Mouse (Mus musculus) stomach, postnatal 0 days (tissue): ENCODE measurements around the gene Utrn. TPM values are rescaled to one million over a fixed set of nuclear protein-coding genes. Genes with fewer than 3 reads are reported as not detected.

ENCODE experiments used
- ATAC-seq: fragments of 200-750 bp; cut with Nextera tagmentation; 2 replicates; pipeline ENCODE4 v1.8.0; 2017; ENCODE audit not compliant: low FRiP score, low TSS enrichment
- DNase-seq: peaks from one replicate; pipeline ENCODE4 v3.0.0-alpha.2; 2016; ENCODE audit warnings: low spot score
- H3K27ac ChIP-seq: fragments of 300-500 bp; sonication (generic); replicated peaks from 2 replicates; pipeline ENCODE4 v1.5.1; 2014; ENCODE audit warnings: mild to moderate bottlenecking, control low read depth
- H3K27me3 ChIP-seq: fragments of 300-500 bp; sonication (generic); 2 replicates; pipeline ENCODE4 v1.6.1; 2014; ENCODE audit warnings: low read length; ENCODE audit not compliant: control insufficient read depth, insufficient read depth
- H3K36me3 ChIP-seq: fragments of 300-500 bp; sonication (generic); 2 replicates; pipeline ENCODE4 v1.6.1; 2014; ENCODE audit warnings: low read length, mixed read lengths; ENCODE audit not compliant: control insufficient read depth, insufficient read depth
- H3K4me1 ChIP-seq: fragments of 300-500 bp; sonication (generic); replicated peaks from 2 replicates; pipeline ENCODE4 v1.6.1; 2014; ENCODE audit warnings: antibody characterized with exemption; ENCODE audit not compliant: control insufficient read depth, insufficient read depth
- H3K4me2 ChIP-seq: fragments of 300-500 bp; sonication (generic); replicated peaks from 2 replicates; pipeline ENCODE4 v1.6.1; 2014; ENCODE audit warnings: low read depth, mild to moderate bottlenecking, control low read depth, moderate library complexity
- H3K4me3 ChIP-seq: fragments of 300-500 bp; sonication (generic); 2 replicates; pipeline ENCODE4 v1.5.1; 2014; ENCODE audit warnings: low read depth, low read length, control low read depth
- H3K9ac ChIP-seq: fragments of 300-500 bp; sonication (generic); 2 replicates; pipeline ENCODE4 v1.6.1; 2014; ENCODE audit warnings: mild to moderate bottlenecking, low read length, control low read depth, mixed read lengths
- H3K9me3 ChIP-seq: fragments of 300-500 bp; sonication (generic); 2 replicates; pipeline ENCODE4 v1.6.1; 2016; ENCODE audit warnings: low read length; ENCODE audit not compliant: control insufficient read depth
- CTCF ChIP-seq: IDR thresholded peaks from 2 replicates; pipeline ENCODE4 v1.5.1; 2016; ENCODE audit warnings: antibody characterized with exemption, low read depth, mild to moderate bottlenecking, moderate library complexity
- EP300 ChIP-seq: optimal IDR thresholded peaks from 2 replicates; pipeline ENCODE3; 2016; ENCODE audit warnings: antibody characterized with exemption
- WGBS: fragments of 180-500 bp; shearing (Covaris S2); extraction: QIAGEN DNeasy Blood & Tissue Kit; methylation state at CpG from one replicate; pipeline ENCODE4 v1.1.7; 2014; 5-methylcytosine and 5-hydroxymethylcytosine counted together
- polyA plus RNA-seq: library from polyadenylated mRNA; unstranded; fragments of >200 nt; fragmentation: Nextera tagmentation; extraction: Ambion mirVana; gene quantifications from 2 replicates; pipeline ENCODE4 v1.2.1, GENCODE M21; 2015

Utrn gene
- polyA plus RNA-seq, 1 experiment from 2014 or later = 40.4 TPM

- Histone ChIP-seq H3K4me1 (no peaks in the 10 kb centered on the region), H3K4me3 (no peak overlapping the region), H3K27ac (no peak overlapping the region), H3K36me3 (peaks cover 4% of the 10 kb centered on the region), H3K4me2 (no peak overlapping the region), H3K9ac (no peak overlapping the region), H3K27me3 (no peaks in the 10 kb centered on the region), H3K9me3 (no peaks in the 10 kb centered on the region)
- WGBS = 94% methylated on average over 1 of the region's 1 CpGs
- TF ChIP-seq CTCF (no peak), EP300 (no peak)
- ATAC-seq (no peak), DNase-seq (no peak)
These were observed 133.5 kb downstream of the Utrn start for GRCm38 (mm10) chr10:12735695-12736094.

DNA sequence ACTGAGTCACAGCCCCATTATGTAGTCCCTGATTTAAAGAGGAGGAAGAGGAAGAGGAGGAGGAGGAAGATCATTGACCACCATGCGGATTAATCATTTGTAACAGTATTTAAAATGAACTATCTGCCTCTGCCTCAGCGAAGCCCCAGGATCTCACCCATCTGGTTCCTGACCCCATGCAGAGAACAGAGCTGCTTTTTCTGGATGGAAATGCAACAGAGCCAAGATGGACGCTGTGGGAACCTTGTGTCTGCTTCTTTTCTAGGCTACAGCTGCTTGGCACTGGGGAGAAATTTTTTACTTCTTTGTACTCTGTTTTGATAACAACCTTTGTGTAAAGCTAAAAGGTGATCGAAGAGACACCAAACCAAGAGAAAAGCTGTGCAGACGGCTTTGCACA lies 137.7 kb downstream of the Utrn start:
- Histone ChIP-seq H3K4me3 (no peak overlapping the region), H3K27me3 (no peaks in the 10 kb centered on the region), H3K36me3 (peaks cover 10% of the 10 kb centered on the region), H3K4me2 (no peak overlapping the region), H3K9me3 (no peaks in the 10 kb centered on the region), H3K9ac (no peak overlapping the region), H3K4me1 (no peaks in the 10 kb centered on the region), H3K27ac (no peak overlapping the region)
- ATAC-seq = no peak
- TF ChIP-seq CTCF = no peak
- TF ChIP-seq EP300 = no peak
- 72% methylated on average over 5 of the region's 5 CpGs for WGBS
- no peak for DNase-seq

DNA sequence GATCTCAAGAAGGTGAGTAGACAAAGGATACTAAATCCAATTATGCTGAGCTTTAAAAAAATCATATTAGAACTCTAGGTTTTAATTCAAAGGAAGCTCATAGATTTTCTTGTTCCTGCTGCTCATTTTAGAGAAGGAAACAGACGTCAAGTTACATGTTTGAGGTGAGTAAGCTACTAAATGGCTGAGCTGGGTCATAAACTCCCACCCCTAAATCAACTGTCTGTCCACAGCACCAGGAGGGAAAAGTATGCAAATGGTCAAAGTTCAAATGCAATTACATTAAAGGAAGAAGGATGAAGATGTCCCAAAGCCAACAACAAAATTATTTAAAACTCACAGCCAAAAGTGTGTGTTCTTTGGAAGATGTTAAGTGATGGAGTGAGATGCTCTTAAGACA lies 139.5 kb downstream of the Utrn start:
- no peaks in the 10 kb centered on the region for H3K27me3 ChIP-seq
- TF ChIP-seq EP300 = no peak
- no peak for TF ChIP-seq CTCF
- no peak overlapping the region for H3K9ac ChIP-seq
- H3K4me2 ChIP-seq = no peak overlapping the region
- no peaks in the 10 kb centered on the region for H3K9me3 ChIP-seq
- ATAC-seq = no peak
- H3K27ac ChIP-seq = no peak overlapping the region
- H3K4me3 ChIP-seq = no peak overlapping the region
- peaks cover 7% of the 10 kb centered on the region for H3K36me3 ChIP-seq
- H3K4me1 ChIP-seq = no peaks in the 10 kb centered on the region
- no peak for DNase-seq
- 52% methylated on average over 1 of the region's 1 CpGs for WGBS

GRCm38 (mm10) chr10:12729033-12729432 lies 140.1 kb downstream of the Utrn start:
- Histone ChIP-seq H3K27me3 (no peaks in the 10 kb centered on the region), H3K4me2 (no peak overlapping the region), H3K9me3 (no peaks in the 10 kb centered on the region), H3K4me1 (no peaks in the 10 kb centered on the region), H3K4me3 (no peak overlapping the region), H3K27ac (no peak overlapping the region), H3K9ac (no peak overlapping the region), H3K36me3 (peaks cover 6% of the 10 kb centered on the region; the same call in 1 of the 2 replicates)
- DNase-seq (no peak), ATAC-seq (no peak)
- 78% methylated on average over 5 of the region's 5 CpGs for WGBS
- no peak for TF ChIP-seq EP300
- TF ChIP-seq CTCF = no peak

DNA sequence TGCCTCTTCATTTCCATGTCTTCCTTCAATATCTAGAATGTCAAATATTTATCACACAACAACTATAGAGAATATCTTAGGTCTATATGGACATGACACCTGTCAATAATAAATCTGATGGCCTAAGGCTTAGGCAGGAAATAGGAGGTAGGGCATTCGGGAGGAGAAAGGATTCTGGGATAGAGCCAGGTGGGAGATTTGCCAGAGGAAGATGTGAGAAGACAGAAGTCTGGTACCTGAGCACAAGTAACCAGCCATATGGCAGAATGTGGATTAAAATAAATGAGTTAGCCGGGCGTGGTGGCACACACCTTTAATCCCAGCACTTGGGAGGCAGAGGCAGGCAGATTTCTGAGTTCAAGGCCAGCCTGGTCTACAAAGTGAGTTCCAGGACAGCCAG lies 141.3 kb downstream of the Utrn start:
- no peak for TF ChIP-seq EP300
- TF ChIP-seq CTCF = no peak
- Histone ChIP-seq H3K4me3 (no peak overlapping the region), H3K4me2 (no peak overlapping the region), H3K9ac (no peak overlapping the region), H3K4me1 (no peaks in the 10 kb centered on the region), H3K9me3 (no peaks in the 10 kb centered on the region), H3K36me3 (peaks cover 6% of the 10 kb centered on the region; the same call in 1 of the 2 replicates), H3K27ac (no peak overlapping the region), H3K27me3 (no peaks in the 10 kb centered on the region)
- 93% methylated on average over 3 of the region's 3 CpGs for WGBS
- DNase-seq (no peak), ATAC-seq (no peak)

DNA sequence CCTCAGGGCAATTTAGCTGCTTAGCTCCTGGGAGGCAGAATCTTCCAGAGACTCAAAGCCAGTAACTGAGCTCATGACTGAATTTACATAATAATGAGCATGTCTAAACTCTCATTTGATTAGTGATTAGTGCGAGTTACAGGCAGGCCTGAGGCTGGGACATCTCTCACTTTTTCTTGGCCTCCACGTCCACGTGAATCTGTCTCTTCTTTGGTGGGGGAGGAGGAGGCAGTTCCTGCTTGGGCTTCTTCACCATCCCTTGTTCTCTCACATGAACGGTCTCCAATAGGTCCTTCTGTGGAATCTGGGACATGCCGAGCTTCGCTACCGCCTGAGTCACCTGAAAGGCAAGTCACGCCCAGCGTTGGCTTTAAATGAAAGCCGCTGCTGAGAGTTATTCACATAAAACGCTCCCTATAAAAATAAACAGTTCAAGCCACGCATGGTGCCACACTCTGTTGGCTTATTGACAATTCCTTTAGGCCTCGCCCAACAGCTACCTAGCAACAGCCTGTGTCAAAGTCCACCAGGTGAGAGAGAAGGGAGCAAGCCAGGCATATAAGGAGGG lies 143.0 kb downstream of the Utrn start:
- no peak for TF ChIP-seq EP300
- TF ChIP-seq CTCF = no peak
- peak; percentile 98 for ATAC-seq
- Histone ChIP-seq H3K27me3 (no peaks in the 10 kb centered on the region), H3K27ac (peak overlapping the region; percentile 63; the same call in 1 of the 2 replicates), H3K9me3 (no peaks in the 10 kb centered on the region), H3K36me3 (peaks cover 9% of the 10 kb centered on the region; the same call in 1 of the 2 replicates), H3K4me1 (no peaks in the 10 kb centered on the region), H3K4me2 (no peak overlapping the region), H3K4me3 (no peak overlapping the region), H3K9ac (no peak overlapping the region)
- 57% methylated on average over 13 of the region's 13 CpGs for WGBS
- peak; percentile 91 for DNase-seq
